15 mouse cellular contexts compared by ENCODE assay signal in the genomic region with DNA sequence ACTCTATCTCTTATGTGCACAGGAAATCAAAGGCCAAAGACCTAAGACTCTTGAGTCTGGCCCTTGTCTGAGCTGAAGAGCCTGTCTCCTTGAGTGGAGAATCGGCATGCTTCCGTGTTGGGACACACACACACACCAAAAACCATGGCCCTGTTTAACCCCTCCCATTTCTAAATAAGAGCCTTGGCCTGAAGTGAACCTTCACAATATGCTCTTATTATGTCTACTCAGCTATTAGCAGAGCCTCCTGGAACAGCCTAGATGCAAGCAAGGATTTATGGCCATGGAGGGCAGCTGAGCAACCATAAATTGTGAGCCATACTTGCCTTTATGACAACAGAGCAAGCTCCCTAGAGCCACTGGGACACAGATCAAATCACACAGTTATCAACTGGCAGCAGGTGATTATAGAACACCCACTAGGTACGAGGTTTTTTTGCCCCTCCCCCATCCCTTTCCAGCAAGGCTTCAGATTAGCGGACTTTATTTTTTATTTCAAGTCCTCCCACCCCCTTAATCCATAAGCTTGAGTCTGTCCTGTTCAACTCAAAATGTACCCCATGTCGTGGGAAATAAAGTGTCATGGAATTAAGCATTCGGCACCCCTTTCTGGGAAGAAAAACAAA. TPM values are rescaled to one million over a fixed set of nuclear protein-coding genes. Genes with fewer than 3 reads are reported as not detected.
DNase-seq lines count a peak whose midpoint lies in the region; ATAC-seq and TF ChIP-seq lines count a peak whose summit lies in the region.
"Had no signal": no experiment of that assay in that cellular context is flagged by ENCODE, and none has a peak within 500 bp of the region (broad histone marks: within the 10 kb centered on the region; RNA-seq: fewer than 3 reads in every experiment).

No protein-coding gene starts in this region.

- H3K9me3 ChIP-seq in neural tube, embryonic 14.5 days (ENCODE audit: control insufficient read depth, low read length) = no peaks in the 10 kb centered on the region
- no peaks in the 10 kb centered on the region for H3K9me3 ChIP-seq in liver, embryonic 12.5 days (replicated peaks)
- H3K9me3 ChIP-seq: embryonic facial prominence, embryonic 12.5 days; limb, embryonic 12.5 days had no signal

- H3K4me2 ChIP-seq in neural tube, embryonic 14.5 days (ENCODE audit: low read depth, low read length) = no peak overlapping the region
- H3K4me2 ChIP-seq in liver, embryonic 12.5 days = no peak overlapping the region
- H3K4me2 ChIP-seq: embryonic facial prominence, embryonic 12.5 days; limb, embryonic 12.5 days; lung, embryonic 14.5 days had no signal

- H3K9ac ChIP-seq in neural tube, embryonic 14.5 days (replicated peaks; ENCODE audit: low read depth, low read length) = no peak overlapping the region
- no peak overlapping the region for H3K9ac ChIP-seq in liver, embryonic 12.5 days
- H3K9ac ChIP-seq: embryonic facial prominence, embryonic 12.5 days; limb, embryonic 12.5 days; lung, embryonic 14.5 days had no signal

- intact Hi-C loops in gastrocnemius, postnatal 14 days (cut with DNase I; ENCODE audit: low total_unique reads) = no loop called here

- no peaks in the 10 kb centered on the region for H3K36me3 ChIP-seq in neural tube, embryonic 14.5 days (ENCODE audit: control insufficient read depth, insufficient read depth, low read length)
- H3K36me3 ChIP-seq in liver, embryonic 12.5 days = no peaks in the 10 kb centered on the region
- H3K36me3 ChIP-seq: embryonic facial prominence, embryonic 12.5 days; limb, embryonic 12.5 days had no signal

- 70% methylated on average over 6 of the region's 6 CpGs for WGBS in lung, adult 2 months
- 61% methylated on average over 6 of the region's 6 CpGs for WGBS in neural tube, embryonic 14.5 days
- WGBS in liver, embryonic 12.5 days (ENCODE audit: insufficient replicate concordance) = 70% methylated on average over 6 of the region's 6 CpGs

- no peak for TF ChIP-seq CTCF in lung, adult 2 months (IDR thresholded peaks at IDR 0.05; ENCODE audit: insufficient read depth, low read length)

- no peak overlapping the region for H3K27ac ChIP-seq in neural tube, embryonic 14.5 days (ENCODE audit: low read depth, low read length)
- H3K27ac ChIP-seq in liver, embryonic 12.5 days = no peak overlapping the region
- H3K27ac ChIP-seq: embryonic facial prominence, embryonic 12.5 days; limb, embryonic 12.5 days had no signal

- H3K4me1 ChIP-seq in lung, adult 2 months (ENCODE audit: control insufficient read depth, insufficient read depth, low read length) = peaks cover 5% of the 10 kb centered on the region
- H3K4me1 ChIP-seq in neural tube, embryonic 14.5 days (ENCODE audit: control insufficient read depth, insufficient read depth, low read length) = peaks cover 5% of the 10 kb centered on the region; the same call in 1 of the 2 replicates
- no peaks in the 10 kb centered on the region for H3K4me1 ChIP-seq in liver, embryonic 12.5 days

- peak; percentile 85 for ATAC-seq in neural tube, embryonic 14.5 days (ENCODE audit: low read depth)
- ATAC-seq in liver, embryonic 12.5 days = no peak
- ATAC-seq: CD4-positive, CD25-positive, alpha-beta regulatory T cell, adult 4 months had no signal

- peak; percentile 52 for DNase-seq in gastrocnemius, postnatal 25 days
- DNase-seq in gastrocnemius, postnatal 14 days = no peak
- DNase-seq in lung, adult 18-20 months = peak; percentile 52 to 60
- DNase-seq in lung, adult 2 months = no peak
- peak; percentile 27 for DNase-seq in kidney, postnatal 14 days
- DNase-seq in layer of hippocampus, postnatal 10 days (ENCODE audit: low spot score in 2 of 2) = no peak
- DNase-seq: cerebellum, adult 11-12 months; lung, embryonic 14.5 days; spleen, adult 18-20 months had no signal

- no peaks in the 10 kb centered on the region for H3K27me3 ChIP-seq in neural tube, embryonic 14.5 days (ENCODE audit: control insufficient read depth, insufficient read depth, low read length)
- H3K27me3 ChIP-seq in liver, embryonic 12.5 days (replicated peaks) = no peaks in the 10 kb centered on the region
- H3K27me3 ChIP-seq: embryonic facial prominence, embryonic 12.5 days; limb, embryonic 12.5 days had no signal

- no peak for TF ChIP-seq POLR2A in lung, adult 2 months (IDR thresholded peaks at IDR 0.05; ENCODE audit: borderline replicate concordance, extremely low read depth, low read depth, low read length)

- no peak overlapping the region for H3K4me3 ChIP-seq in lung, adult 2 months (replicated peaks; ENCODE audit: extremely low read depth, low read depth, low read length)
- no peak overlapping the region for H3K4me3 ChIP-seq in neural tube, embryonic 14.5 days (ENCODE audit: low read depth, low read length)
- no peak overlapping the region for H3K4me3 ChIP-seq in liver, embryonic 12.5 days
- H3K4me3 ChIP-seq: embryonic facial prominence, embryonic 12.5 days; limb, embryonic 12.5 days had no signal

RNA-seq across cellular contexts. Expression of gene Ppp1r14c, which starts 42.3 kb away (rescaled TPM):
- 100 to 1,000 TPM in 1 of 2 experiments, 10 to 100 TPM in 1; 72.6 to 105 TPM for total RNA-seq in gastrocnemius, postnatal 25 days (2021)
- 10 to 100 TPM; 85.3 to 93.1 TPM for total RNA-seq in gastrocnemius, postnatal 14 days (2021)
- 25.2 and 36.1 TPM in 2 replicates for polyA plus RNA-seq in lung, adult 2 months (2012; rRNA removed)
- polyA plus RNA-seq in neural tube, embryonic 14.5 days (2014; fragmentation: Nextera tagmentation; extraction: Ambion mirVana) = 57.3 and 69.0 TPM in 2 replicates
- 100 to 1,000 TPM in 1 of 2 experiments, 10 to 100 TPM in 1; 95.9 to 102 TPM for total RNA-seq in layer of hippocampus, postnatal 10 days (2021)
- 0.19 and 0.30 TPM in 2 replicates for polyA plus RNA-seq in liver, embryonic 12.5 days (2016; fragmentation: Nextera tagmentation; extraction: Ambion mirVana)
- total RNA-seq: hematopoietic stem cell, adult 5-6 weeks had no signal

Comparison
In these comparisons a context has a peak if more than half of its experiments do, and no peak if none do; other contexts are left out.
1. DNase-seq: peak in gastrocnemius, postnatal 25 days (single experiment), lung, adult 18-20 months (2 of 2) and kidney, postnatal 14 days (single experiment); none in gastrocnemius, postnatal 14 days (single experiment), lung, adult 2 months (single experiment) and layer of hippocampus, postnatal 10 days (0 of 2).